Mouse (Mus musculus) olfactory bulb, adult 2 months (tissue): ENCODE measurements around the gene Tspear.
"Not testable (repeated sequence)": the region's sequence is repeated elsewhere in the genome, so short reads cannot be mapped to it uniquely, and the experiment has no call there.

Experiments used
- CTCF ChIP-seq: fragments of 200-500 bp; IDR thresholded peaks from 2 replicates; pipeline ENCODE4 v1.5.1; 2012; ENCODE audit warnings: low read depth, mild to moderate bottlenecking, low read length, moderate library complexity; ENCODE audit not compliant: insufficient read depth
- POLR2A ChIP-seq: fragments of 200-500 bp; IDR thresholded peaks from 2 replicates; pipeline ENCODE4 v1.6.1; 2012; ENCODE audit warnings: mild to moderate bottlenecking, low read depth, low read length, moderate library complexity; ENCODE audit not compliant: insufficient read depth

- not testable (repeated sequence) for TF ChIP-seq POLR2A, CTCF
Observed at GRCm38 (mm10) chr10:77798164-77798920, 112.0 kb downstream of the Tspear start.
